Mouse (Mus musculus): ENCODE results near the gene Slc35b1. TPM values are rescaled to one million over a fixed set of nuclear protein-coding genes. Genes with fewer than 3 reads are reported as not detected.

Slc35b1 gene
- total and polyA plus RNA-seq, 3 experiments: 47.0 to 125 (median 75.1) TPM

GRCm38 (mm10) chr11:95413641-95414535, 29.4 kb downstream of the Slc35b1 start, which contains the start of gene Spop (continued):
- TF ChIP-seq MYC (IDR thresholded peaks at IDR 0.05; ENCODE audit: low read depth, low read length) (peak; percentile 51; the same call in 1 of the 2 replicates), POLR2AphosphoS2 (IDR thresholded peaks at IDR 0.05; ENCODE audit: low read depth, low read length) (no peak), RAD21 (IDR thresholded peaks at IDR 0.05; ENCODE audit: low read depth, low read length) (no peak), CHD1 (IDR thresholded peaks at IDR 0.05; ENCODE audit: low read depth, low read length) (peak; percentile 35; the same call in 1 of the 2 replicates), JUN (IDR thresholded peaks at IDR 0.05; ENCODE audit: insufficient read depth, low read depth, low read length) (no peak), KAT2A (IDR thresholded peaks at IDR 0.05; ENCODE audit: insufficient replicate concordance, low read length) (0 out of 2 replicates have a peak, but pooled peaks have one; percentile 35), CHD2 (IDR thresholded peaks at IDR 0.05; ENCODE audit: low read length) (peak; percentile 43; the same call in 1 of the 2 replicates), POLR2A (IDR thresholded peaks at IDR 0.05; ENCODE audit: low read depth, low read length) (no peak; the same call in none of the 2 replicates), HCFC1 (IDR thresholded peaks at IDR 0.05; ENCODE audit: low read depth, low read length) (peak; percentile 48), NELFE (IDR thresholded peaks at IDR 0.05; ENCODE audit: low read depth, low read length) (peak; percentile 68), RCOR1 (conservative IDR thresholded peaks at IDR 0.05; ENCODE audit: low read depth, low read length) (no peak; the same call in 1 of the 2 replicates), PAX5 (IDR thresholded peaks at IDR 0.05; ENCODE audit: low read length) (no peak), NRF1 (IDR thresholded peaks at IDR 0.05; ENCODE audit: low read depth, low read length) (peak; percentile 84), GABPA (IDR thresholded peaks at IDR 0.05; ENCODE audit: insufficient replicate concordance, low read depth, low read length) (no peak), BHLHE40 (IDR thresholded peaks at IDR 0.05; ENCODE audit: low read depth, low read length) (peak; percentile 90), MEF2A (IDR thresholded peaks at IDR 0.05; ENCODE audit: borderline replicate concordance, low read depth, low read length) (peak; percentile 56), JUND (conservative IDR thresholded peaks at IDR 0.05; ENCODE audit: low read depth, low read length) (no peak; the same call in 1 of the 2 replicates)

GRCm38 (mm10) chr11:95414536-95415161, 30.2 kb downstream of the Slc35b1 start:
- DNase-seq (ENCODE audit: extremely low read depth): peak; percentile 100
- in situ Hi-C loops (cut with MboI; ENCODE audit: low pct_ligation_motif_present, low pct_unique_long_range_greater_than_20kb, low sequenced_read_pairs) (no loop called here), dilution Hi-C loops (cut with MboI; ENCODE audit: extremely low pct_ligation_motif_present, extremely low pct_unique_long_range_greater_than_20kb, low sequenced_read_pairs) (no loop called here)
- Histone ChIP-seq H3K36me3 (replicated peaks in 1 of 2; ENCODE audit: control insufficient read depth in 1 of 2, insufficient read depth in 1 of 2, low read length in 1 of 2) (peaks cover 3 to 20% of the 10 kb centered on the region in 2 experiments), H3K4me3 (replicated peaks in 1 of 3; ENCODE audit: low read depth in 2 of 3, low read length in 2 of 3, poor library complexity in 1 of 3) (peak overlapping the region; percentile 78 to 91 (median 81)), H3K27me3 (replicated peaks) (peaks cover 31% of the 10 kb centered on the region), H3K4me2 (ENCODE audit: insufficient read depth, low read depth, poor library complexity, severe bottlenecking) (peak overlapping the region; percentile 99), H3K79me2 (replicated peaks; ENCODE audit: control insufficient read depth, extremely low read depth, insufficient read depth, poor library complexity, severe bottlenecking) (peaks cover 38% of the 10 kb centered on the region), H3K4me1 (ENCODE audit: control insufficient read depth in 1 of 2, insufficient read depth in 2 of 2) (peaks cover 10 to 43% of the 10 kb centered on the region in 2 experiments), H3K9me3 (replicated peaks; ENCODE audit: low read length) (peaks cover 3% of the 10 kb centered on the region), H3K27ac (ENCODE audit: insufficient read depth, low read depth) (peak overlapping the region; percentile 80), H3K9ac (ENCODE audit: insufficient read depth, low read depth) (peak overlapping the region; percentile 85)
- peak; percentile 93; the same call in 1 of the 2 replicates for TF ChIP-seq MYC (IDR thresholded peaks at IDR 0.05; ENCODE audit: low read depth, low read length)
- no peak for TF ChIP-seq MAZ (IDR thresholded peaks at IDR 0.05; ENCODE audit: low read depth, low read length)
- no peak for TF ChIP-seq CHD2 (IDR thresholded peaks at IDR 0.05; ENCODE audit: low read length)
- peak; percentile 97 for TF ChIP-seq SIN3A (IDR thresholded peaks at IDR 0.05; ENCODE audit: low read length)
- TF ChIP-seq CHD1 (IDR thresholded peaks at IDR 0.05; ENCODE audit: low read depth, low read length): peak; percentile 32; the same call in 1 of the 2 replicates
- peak; percentile 48 for TF ChIP-seq ETS1 (conservative IDR thresholded peaks at IDR 0.05; ENCODE audit: low read depth, low read length)
- TF ChIP-seq ELF1 (IDR thresholded peaks at IDR 0.05; ENCODE audit: low read depth, low read length): no peak; the same call in 1 of the 2 replicates
- no peak for TF ChIP-seq MAFK (IDR thresholded peaks at IDR 0.05; ENCODE audit: insufficient replicate concordance, low read length)
- peak; percentile 95 for TF ChIP-seq MAX (IDR thresholded peaks at IDR 0.05; ENCODE audit: low read length)
- 0 out of 2 replicates have a peak, but pooled peaks have one; percentile 35 for TF ChIP-seq JUND (conservative IDR thresholded peaks at IDR 0.05; ENCODE audit: low read depth, low read length)
- peak; percentile 98 for TF ChIP-seq MXI1 (IDR thresholded peaks at IDR 0.05; ENCODE audit: low read depth, low read length)
- TF ChIP-seq SMC3 (IDR thresholded peaks at IDR 0.05; ENCODE audit: low read depth, low read length): no peak
- peak; percentile 99 for TF ChIP-seq NRF1 (IDR thresholded peaks at IDR 0.05; ENCODE audit: low read depth, low read length)
- TF ChIP-seq BHLHE40 (IDR thresholded peaks at IDR 0.05; ENCODE audit: low read depth, low read length): no peak
- TF ChIP-seq ZC3H11A (IDR thresholded peaks at IDR 0.05; ENCODE audit: low read depth, low read length): no peak
- TF ChIP-seq POLR2A (IDR thresholded peaks at IDR 0.05; ENCODE audit: low read depth, low read length): peak; percentile 79
- peak; percentile 75; the same call in 1 of the 2 replicates for TF ChIP-seq NELFE (IDR thresholded peaks at IDR 0.05; ENCODE audit: low read depth, low read length)
- TF ChIP-seq GABPA (IDR thresholded peaks at IDR 0.05; ENCODE audit: insufficient replicate concordance, low read depth, low read length): no peak
- no peak for TF ChIP-seq USF1 (IDR thresholded peaks at IDR 0.05; ENCODE audit: low read depth, low read length)
- peak in 1 of 2 experiments; percentile 30; a peak in 2 of 4 replicates for TF ChIP-seq CTCF (conservative IDR thresholded peaks at IDR 0.05 in 1 of 2, IDR thresholded peaks at IDR 0.05 in 1 of 2; ENCODE audit: low read depth in 2 of 2, low read length in 2 of 2)
- TF ChIP-seq EP300 (IDR thresholded peaks at IDR 0.05; ENCODE audit: low read length): peak; percentile 73
- no peak; the same call in 1 of the 2 replicates for TF ChIP-seq RAD21 (IDR thresholded peaks at IDR 0.05; ENCODE audit: low read depth, low read length)
- TF ChIP-seq RCOR1 (conservative IDR thresholded peaks at IDR 0.05; ENCODE audit: low read depth, low read length): no peak
- peak; percentile 66 for TF ChIP-seq MEF2A (IDR thresholded peaks at IDR 0.05; ENCODE audit: borderline replicate concordance, low read depth, low read length)
- no peak for TF ChIP-seq USF2 (conservative IDR thresholded peaks at IDR 0.05; ENCODE audit: low read depth, low read length)

Measured in CH12.LX (cell line).